Mouse (Mus musculus): ENCODE results near the gene Siah2. TPM values are rescaled to one million over a fixed set of nuclear protein-coding genes. Genes with fewer than 3 reads are reported as not detected.

Gene Siah2
- polyA plus RNA-seq, 1 experiment from 2014 or later = 2.5 TPM

Other genes starting within 250 kb of the Siah2 start
- 35.5 and 45.3 TPM in 2 replicates for gene Eif2a, start 166.6 kb downstream of the Siah2 start, polyA plus RNA-seq (2015; fragmentation: Nextera tagmentation; extraction: Ambion mirVana)
- 101 and 125 TPM in 2 replicates for gene Serp1, start 166.5 kb downstream of the Siah2 start, polyA plus RNA-seq (2015; fragmentation: Nextera tagmentation; extraction: Ambion mirVana)
- 14.8 and 15.6 TPM in 2 replicates for gene Selenot, start 115.8 kb downstream of the Siah2 start, polyA plus RNA-seq (2015; fragmentation: Nextera tagmentation; extraction: Ambion mirVana)
- not detected in 2 replicates for gene Erich6, start 55.2 kb downstream of the Siah2 start, polyA plus RNA-seq (2015; fragmentation: Nextera tagmentation; extraction: Ambion mirVana)
- gene Mindy4b-ps, start 129.9 kb upstream of the Siah2 start, polyA plus RNA-seq (2015; fragmentation: Nextera tagmentation; extraction: Ambion mirVana) = not detected in 2 replicates
- not detected in 2 replicates for gene Clrn1, start 192.9 kb upstream of the Siah2 start, polyA plus RNA-seq (2015; fragmentation: Nextera tagmentation; extraction: Ambion mirVana)